Mouse (Mus musculus): ENCODE measurements around the gene Hmox1. TPM values are rescaled to one million over a fixed set of nuclear protein-coding genes. Genes with fewer than 3 reads are reported as not detected.

Gene Hmox1
- total RNA-seq, 4 experiments from 2014 or later = 37.8 to 322 (median 155) TPM

DNA sequence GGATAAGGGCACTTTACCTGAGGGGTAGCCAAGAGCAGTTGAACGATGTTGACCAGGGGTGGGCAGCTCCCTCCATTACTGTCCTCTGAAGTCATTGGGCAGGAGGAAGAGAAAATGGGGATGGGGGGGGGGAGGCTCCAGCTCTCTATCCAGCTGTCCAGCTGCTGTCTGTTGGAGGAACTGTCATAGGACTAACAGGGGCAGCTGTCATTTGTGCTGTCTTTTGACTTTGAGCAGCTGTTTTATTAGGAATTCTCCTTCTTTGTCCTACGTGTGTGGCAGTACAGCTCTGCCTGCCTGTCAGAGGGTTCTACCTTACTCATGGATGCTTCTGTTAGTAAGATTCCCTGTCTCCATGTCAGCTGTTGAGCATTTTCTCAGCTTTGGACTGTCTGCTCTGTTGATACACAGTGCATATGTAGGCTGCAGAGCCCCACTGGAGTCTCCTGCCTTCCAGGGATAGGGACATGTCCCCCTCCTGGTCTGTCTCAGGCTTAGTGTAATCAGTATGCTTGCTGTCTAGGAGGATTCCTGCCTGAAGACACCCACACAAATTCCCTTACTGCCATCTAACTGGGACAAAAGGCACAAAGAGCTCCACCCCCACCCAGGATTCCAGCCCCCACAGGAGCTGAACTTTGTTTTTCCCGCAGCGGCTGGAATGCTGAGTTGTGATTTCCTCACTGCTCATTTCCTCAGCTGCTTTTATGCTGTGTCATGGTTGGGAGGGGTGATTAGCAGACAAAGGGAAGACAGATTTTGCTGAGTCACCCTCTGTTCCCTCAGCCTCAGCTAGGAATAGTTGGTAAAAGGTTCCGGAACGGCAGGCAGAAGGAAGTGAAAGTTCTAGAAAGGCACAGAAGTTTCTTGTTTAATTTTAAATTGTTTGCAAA lies 4.2 kb upstream of the Hmox1 start:
- DNase-seq = peak; percentile 75

DNA sequence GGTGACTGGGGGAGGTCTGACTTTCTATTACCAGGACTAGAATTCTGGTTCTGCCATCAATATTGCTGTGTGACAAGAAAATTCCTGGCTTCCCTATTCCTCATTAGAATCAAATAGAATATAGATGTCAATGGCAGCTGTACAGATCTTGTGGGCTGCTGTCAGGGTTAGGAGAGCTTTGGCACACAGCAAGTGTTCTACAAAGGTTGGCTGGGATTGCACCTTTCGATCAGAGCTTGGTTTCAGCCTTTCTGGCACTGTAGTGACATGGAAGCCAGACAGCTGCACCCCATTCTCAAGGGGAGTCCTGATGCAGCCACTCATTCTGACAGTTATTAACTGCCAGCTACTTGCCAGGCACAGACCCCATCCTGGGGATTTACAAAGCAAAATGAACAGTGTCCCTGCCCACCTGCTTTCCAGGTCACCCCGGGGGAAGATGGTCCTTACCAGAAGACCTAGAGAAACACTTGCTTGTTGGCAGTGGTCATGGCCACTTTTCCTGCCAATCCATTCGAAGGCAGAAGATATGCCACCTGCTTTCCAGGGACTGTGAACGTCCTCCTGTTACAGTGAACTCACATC lies 2.5 kb upstream of the Hmox1 start:
- DNase-seq = no peak

DNA sequence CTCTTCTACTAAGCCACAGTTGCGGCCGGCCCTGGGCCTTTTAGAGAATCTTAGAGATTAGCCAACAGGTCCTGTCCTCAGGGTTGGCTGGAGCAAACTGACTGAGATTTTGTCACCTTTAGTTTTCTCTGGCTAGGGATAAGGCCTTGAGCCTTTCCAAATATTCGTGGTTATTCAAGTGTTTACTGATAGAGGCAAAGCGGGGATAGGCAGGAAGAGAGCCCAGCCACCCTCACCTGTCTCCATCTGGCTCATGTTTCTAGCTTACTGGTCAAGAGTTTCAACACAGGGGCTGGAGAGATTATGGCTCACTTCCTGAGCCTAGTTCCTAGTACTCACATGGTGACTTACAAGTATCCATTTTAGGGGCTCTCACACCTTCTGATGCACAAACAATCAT lies 9.5 kb downstream of the Hmox1 start:
- DNase-seq = no peak

DNA sequence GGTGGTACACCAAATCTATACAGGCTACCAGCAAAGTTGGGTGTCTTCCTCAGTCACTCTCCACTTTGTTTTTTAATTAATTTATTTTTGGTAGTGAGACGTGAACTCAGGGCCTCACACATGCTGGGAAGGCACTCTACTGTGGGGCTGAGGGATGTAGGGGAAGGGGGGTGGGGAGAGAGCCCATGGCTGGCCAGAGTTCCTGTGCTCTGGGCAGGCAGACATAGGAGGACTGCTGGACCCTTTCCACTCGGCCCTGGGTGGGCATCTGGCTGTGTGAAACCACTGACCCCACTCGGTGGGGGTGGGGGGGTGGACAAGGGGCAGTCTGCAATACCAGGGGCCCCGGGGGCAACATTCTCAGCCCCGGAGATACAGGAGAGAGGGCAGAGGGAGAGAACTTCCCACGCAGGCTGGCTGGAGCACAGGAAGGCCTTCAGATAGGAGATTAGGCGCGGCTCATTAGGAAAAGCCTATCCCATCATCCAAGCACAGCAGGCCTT lies 10.0 kb downstream of the Hmox1 start:
- DNase-seq = no peak

DNA sequence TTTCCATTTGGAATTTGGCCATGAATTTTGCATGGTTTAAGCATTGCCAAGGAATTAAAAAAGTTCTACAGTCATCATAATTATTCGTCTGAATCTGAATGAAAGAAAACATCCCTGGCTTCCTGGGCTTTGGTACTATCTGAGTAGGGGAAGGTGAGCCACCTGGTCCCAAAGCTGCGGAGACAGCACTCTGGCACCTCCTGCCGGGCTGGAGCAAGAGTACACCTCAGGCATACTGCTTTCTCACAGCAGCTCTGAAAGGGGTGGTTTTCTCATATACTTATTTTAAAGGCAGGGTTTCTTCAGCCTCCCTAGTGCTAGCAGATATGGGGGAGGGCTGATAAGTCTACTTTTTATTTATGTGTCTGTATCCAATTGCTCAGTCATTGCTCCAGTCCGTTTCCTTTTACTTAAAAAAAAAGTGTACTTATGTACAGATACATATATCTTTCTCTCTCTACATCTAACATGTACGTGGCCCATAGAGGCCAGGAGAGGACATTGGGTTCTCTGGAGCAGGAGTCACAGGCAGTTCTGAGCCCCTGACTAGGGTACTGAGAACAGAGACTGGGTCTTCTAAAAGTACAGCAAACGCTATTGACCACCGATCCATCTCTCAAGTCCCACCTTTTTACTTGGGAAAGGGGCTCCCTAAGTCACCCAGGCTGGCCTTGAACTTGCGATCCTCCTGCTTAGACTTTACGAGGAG lies 15.3 kb downstream of the Hmox1 start:
- DNase-seq = peak; percentile 67

DNA sequence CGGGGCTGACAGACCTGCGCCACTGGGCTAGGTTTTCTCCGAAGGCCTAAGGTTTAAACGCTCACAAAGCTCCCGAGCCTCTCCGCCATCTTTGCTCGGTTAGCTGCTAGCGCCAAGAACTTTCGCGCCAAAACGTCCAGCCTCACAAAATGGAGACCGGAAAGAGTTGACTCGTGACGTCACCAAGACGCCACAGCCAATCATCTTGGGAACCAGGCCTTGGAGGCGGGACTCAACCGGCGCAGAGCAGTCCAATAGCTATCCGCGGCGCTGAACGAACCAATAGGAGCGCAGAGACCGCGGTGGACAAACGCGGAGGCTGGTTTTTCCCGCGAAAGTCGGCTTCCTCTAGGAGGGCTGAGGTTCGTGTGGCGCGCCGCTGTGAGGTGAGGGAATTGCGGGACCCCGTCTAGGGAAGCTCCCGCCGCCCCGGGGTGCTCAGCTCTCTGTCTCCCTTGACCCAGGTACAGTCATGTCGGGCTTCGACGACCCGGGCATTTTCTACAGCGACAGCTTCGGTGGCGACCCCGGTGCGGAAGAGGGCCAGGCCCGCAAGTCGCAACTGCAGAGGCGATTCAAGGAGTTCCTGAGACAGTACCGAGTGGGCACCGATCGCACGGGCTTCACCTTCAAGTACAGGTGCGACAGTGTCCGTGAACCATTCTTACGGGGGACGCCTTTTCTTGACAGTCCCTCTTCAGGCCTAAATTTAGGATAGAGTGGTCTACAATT lies 16.0 kb downstream of the Hmox1 start, which contains the start of gene Mcm5:
Mcm5 (plus strand) TSS at position 334 of the 732 bp plus-strand sequence.
- peak; percentile 99 for DNase-seq

DNA sequence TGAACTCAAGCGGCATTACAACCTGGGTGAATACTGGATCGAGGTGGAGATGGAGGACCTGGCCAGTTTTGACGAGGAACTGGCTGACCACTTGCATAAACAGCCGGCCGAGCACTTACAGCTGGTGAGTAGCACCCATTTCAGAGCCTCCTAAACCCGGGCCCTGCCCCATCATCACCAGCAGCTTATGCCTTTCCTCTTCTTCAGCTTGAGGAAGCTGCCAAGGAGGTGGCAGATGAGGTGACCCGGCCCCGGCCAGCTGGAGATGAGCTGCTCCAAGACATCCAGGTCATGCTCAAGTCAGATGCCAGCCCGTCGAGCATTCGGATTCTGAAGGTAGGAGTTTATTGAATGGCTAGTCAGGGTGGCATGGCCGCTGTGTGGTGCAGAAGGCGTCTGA lies 16.7 kb downstream of the Hmox1 start:
- no peak for DNase-seq

DNA sequence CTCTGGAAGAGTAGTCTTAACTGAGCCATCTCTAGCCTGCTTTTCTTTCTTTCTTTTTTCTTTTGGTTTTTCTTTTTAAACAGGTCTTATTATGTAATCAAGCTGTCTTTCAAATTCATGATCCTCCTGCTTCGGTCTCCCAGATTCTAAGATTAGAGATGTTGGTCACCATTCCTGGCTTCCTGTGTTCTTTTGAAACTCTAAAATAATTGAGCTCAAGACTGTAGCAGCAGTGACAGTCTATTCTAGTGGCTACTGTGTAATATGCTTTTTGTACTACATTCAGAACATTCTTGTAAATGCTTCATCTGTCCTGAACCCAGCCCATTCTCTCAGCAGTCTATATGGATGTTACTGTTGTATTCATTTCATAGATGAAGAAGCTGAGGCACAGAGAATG lies 25.1 kb downstream of the Hmox1 start:
- DNase-seq = no peak

DNA sequence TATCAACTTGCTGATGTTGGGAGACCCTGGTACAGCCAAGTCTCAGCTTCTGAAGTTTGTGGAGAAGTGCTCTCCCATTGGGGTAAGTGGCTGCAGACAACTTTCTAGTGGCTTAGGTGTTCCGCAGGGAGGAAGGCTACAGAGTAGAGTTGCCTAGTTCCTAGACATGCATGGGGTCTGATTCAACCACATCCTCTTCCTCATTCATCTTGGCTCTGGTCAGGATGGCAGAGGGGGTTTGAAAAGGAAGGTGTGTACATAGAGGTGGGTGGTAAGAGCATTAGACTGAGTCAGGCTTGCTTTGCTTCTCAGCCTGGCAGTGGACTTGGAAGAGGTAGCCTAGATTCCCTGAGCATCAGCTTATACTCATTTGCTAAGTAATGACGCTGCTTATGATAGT lies 25.9 kb downstream of the Hmox1 start:
- DNase-seq = no peak

DNA sequence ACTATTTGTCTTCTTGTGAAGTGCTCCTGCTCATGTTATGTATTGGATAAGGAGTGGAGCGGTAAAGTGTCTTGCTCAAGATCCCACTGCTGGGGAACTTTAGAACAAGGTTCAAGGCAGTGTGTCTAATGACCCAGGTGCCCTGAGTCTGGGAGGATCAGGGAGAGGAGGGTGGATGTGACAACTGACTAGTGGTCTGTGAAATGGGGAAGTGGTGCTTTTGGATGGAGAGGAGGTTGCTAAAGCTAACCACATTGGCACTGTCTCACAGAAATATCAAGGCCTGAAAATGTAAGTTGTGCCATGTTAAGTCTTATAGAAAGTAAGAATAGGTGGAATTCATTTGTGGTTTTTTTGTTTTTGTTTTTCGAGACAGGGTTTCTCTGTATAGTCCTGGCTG lies 26.3 kb downstream of the Hmox1 start:
- no peak for DNase-seq

DNA sequence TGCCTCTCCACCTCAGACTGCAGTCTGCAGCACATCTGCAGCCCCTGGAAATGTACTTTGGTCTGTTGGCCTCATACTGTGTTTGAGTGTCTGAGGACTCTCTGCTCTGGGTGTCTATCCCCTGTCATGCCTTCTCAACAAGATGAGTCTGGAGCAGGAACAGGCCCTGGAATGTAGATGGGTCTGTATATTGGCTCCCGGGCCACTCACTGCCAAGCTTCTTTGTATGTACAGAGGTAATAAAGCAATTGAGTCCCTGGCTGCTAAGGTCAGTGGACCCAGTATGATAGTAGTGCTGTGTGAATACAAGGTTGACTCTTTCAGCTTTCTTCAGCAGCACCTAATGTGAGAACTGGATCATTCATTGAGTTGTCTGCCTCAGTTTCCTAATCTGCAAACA lies 34.0 kb downstream of the Hmox1 start:
- DNase-seq = no peak

DNA sequence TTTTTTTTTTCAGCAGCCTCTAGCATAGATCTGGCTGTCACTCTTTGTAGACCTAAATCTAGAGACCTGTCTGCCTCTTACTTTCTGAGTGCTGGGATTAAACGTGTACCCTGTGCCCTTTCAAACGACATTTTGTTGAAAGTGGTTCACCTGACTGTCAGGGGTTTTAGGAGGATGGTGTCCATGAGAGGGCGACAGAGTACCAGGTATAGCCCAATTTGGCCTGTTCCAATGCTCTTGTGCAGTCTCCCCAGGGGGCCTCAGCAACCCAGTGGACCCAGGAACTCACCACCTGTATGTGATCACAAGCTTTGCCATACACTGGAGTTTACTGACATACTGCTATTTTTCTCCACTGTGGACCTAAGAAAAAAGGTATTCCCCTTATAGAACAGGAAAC lies 39.1 kb downstream of the Hmox1 start:
- DNase-seq = no peak

DNA sequence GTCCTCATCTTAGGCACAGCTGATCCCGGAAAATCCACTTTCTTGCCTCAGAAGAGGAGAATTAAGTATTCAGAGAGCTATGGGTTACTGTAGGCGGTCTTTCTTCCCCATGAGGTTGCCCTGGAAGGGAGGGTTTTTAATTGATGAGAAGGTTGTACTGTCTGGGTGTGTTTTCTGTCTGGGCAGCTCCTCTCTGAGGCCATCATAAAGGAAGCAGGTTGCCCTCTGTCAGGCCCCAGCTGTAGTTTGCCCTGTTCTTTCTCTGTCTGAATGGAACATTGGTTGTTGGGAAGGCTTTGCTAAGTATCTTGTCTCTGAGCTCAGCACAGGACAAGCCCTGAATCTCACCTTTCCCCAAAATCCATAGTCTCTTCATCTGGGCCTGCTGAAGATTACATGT lies 40.0 kb downstream of the Hmox1 start:
- no peak for DNase-seq

DNA sequence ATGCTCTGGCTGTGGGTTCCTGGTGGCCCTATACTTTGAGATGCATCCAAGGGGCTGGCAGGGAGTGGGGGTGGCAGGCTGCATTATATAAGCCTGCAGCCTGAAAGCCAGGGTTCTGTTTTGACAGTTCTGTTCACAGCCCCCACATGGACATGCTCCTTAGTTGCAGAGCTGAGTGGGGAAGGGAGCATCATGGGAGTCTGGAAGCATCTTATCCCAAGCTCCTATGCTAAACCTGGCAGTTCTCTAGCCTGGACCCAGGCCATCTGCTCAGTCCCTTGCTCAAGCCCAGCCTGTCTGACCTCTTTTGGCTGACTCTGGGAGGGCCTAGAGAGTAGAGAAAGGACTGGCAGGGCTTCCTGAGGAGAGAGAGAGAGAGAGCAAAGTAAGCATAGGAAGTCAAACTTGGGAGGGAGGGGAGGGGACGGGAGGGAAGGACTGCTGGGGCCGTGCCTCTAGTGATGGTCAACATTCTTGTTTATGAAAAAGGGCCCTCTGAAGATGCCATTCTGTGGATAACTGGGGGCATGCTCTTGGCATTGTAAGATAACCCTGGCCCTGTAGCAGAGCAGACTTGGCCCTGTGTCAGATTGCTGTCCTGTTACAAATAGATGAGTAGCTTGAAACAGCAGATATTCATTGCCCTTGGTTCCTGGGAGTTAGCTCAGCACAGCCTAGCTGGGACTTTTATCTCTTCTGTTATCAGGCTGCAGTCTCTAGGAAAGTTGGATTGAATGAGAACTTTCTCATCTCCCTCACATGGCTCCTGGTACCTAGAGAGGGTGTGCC lies 41.4 kb downstream of the Hmox1 start:
- DNase-seq = peak; percentile 28

DNA sequence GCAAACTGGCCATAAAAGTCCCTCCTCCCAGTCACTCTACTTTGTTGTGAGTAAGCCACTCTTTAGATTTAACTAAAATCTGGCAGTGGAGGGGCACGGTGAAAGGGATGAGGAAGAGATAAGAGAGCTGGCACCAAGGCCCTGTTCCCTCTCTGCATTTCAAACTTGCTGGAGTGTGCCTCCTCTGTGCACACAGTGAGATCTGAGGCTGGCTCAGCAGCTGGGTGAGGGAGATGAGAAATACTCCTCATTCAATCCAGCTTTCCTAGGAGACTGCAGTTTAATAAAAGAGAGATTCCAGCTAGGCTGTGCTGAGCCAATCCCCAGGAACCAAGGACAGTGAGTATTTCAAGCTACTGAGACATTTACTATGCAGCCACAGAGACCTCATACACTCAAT lies 42.3 kb downstream of the Hmox1 start:
- DNase-seq = no peak

DNA sequence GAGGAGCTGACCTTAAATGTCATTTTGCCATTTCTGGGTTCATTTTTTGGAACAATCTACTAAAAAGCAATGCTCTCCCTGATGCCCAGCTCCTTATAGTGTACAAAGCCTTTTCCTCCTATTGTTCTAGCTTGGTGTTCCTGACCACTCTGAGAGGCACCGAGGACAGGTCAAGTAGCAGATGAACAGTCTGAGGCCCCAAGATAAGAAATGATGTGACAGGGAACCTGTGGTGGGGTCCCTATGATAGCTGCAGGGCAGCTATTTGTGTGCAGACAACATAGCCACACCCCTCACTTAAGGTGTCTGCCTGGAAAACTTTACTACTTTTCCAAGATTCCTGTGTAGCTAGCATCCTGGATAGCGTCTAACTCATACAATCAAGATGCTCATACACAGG lies 42.8 kb downstream of the Hmox1 start:
- DNase-seq = no peak

DNA sequence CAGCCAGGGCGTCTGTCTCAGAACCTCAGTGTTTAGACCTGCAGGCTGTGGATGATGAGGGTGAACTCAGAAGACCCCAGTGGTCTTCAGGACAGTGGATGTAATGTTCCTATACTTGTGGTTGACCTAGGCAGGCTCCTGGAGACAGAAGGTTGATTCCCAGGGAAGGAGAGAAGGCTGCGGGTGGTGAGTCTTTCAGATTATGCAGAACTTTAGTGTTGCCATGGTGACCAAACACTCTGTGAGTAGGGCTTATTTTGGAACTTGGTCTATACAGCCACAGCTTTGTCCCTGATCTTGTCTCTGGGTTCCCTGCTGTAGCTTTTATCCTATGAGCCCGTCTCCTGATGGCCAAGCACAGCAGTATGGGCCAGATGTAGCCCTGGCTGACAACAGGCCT lies 44.1 kb downstream of the Hmox1 start:
- DNase-seq = no peak
